Mouse (Mus musculus) stomach, postnatal 0 days (tissue): ENCODE results near the gene Gm10570. TPM values are rescaled to one million over a fixed set of nuclear protein-coding genes. Genes with fewer than 3 reads are reported as not detected.

ENCODE experiments used
- ATAC-seq: fragments of 200-750 bp; cut with Nextera tagmentation; 2 replicates; pipeline ENCODE4 v1.8.0; 2017; ENCODE audit not compliant: low FRiP score, low TSS enrichment
- DNase-seq: peaks from one replicate; pipeline ENCODE4 v3.0.0-alpha.2; 2016; ENCODE audit warnings: low spot score
- H3K27ac ChIP-seq: fragments of 300-500 bp; sonication (generic); replicated peaks from 2 replicates; pipeline ENCODE4 v1.5.1; 2014; ENCODE audit warnings: mild to moderate bottlenecking, control low read depth
- H3K27me3 ChIP-seq: fragments of 300-500 bp; sonication (generic); 2 replicates; pipeline ENCODE4 v1.6.1; 2014; ENCODE audit warnings: low read length; ENCODE audit not compliant: control insufficient read depth, insufficient read depth
- H3K36me3 ChIP-seq: fragments of 300-500 bp; sonication (generic); 2 replicates; pipeline ENCODE4 v1.6.1; 2014; ENCODE audit warnings: low read length, mixed read lengths; ENCODE audit not compliant: control insufficient read depth, insufficient read depth
- H3K4me1 ChIP-seq: fragments of 300-500 bp; sonication (generic); replicated peaks from 2 replicates; pipeline ENCODE4 v1.6.1; 2014; ENCODE audit warnings: antibody characterized with exemption; ENCODE audit not compliant: control insufficient read depth, insufficient read depth
- H3K4me2 ChIP-seq: fragments of 300-500 bp; sonication (generic); replicated peaks from 2 replicates; pipeline ENCODE4 v1.6.1; 2014; ENCODE audit warnings: low read depth, mild to moderate bottlenecking, control low read depth, moderate library complexity
- H3K4me3 ChIP-seq: fragments of 300-500 bp; sonication (generic); 2 replicates; pipeline ENCODE4 v1.5.1; 2014; ENCODE audit warnings: low read depth, low read length, control low read depth
- H3K9ac ChIP-seq: fragments of 300-500 bp; sonication (generic); 2 replicates; pipeline ENCODE4 v1.6.1; 2014; ENCODE audit warnings: mild to moderate bottlenecking, low read length, control low read depth, mixed read lengths
- H3K9me3 ChIP-seq: fragments of 300-500 bp; sonication (generic); 2 replicates; pipeline ENCODE4 v1.6.1; 2016; ENCODE audit warnings: low read length; ENCODE audit not compliant: control insufficient read depth
- CTCF ChIP-seq: IDR thresholded peaks from 2 replicates; pipeline ENCODE4 v1.5.1; 2016; ENCODE audit warnings: antibody characterized with exemption, low read depth, mild to moderate bottlenecking, moderate library complexity
- EP300 ChIP-seq: optimal IDR thresholded peaks from 2 replicates; pipeline ENCODE3; 2016; ENCODE audit warnings: antibody characterized with exemption
- WGBS: fragments of 180-500 bp; shearing (Covaris S2); extraction: QIAGEN DNeasy Blood & Tissue Kit; methylation state at CpG from one replicate; pipeline ENCODE4 v1.1.7; 2014; 5-methylcytosine and 5-hydroxymethylcytosine counted together
- polyA plus RNA-seq: library from polyadenylated mRNA; unstranded; fragments of >200 nt; fragmentation: Nextera tagmentation; extraction: Ambion mirVana; gene quantifications from 2 replicates; pipeline ENCODE4 v1.2.1, GENCODE M21; 2015

Gene Gm10570
- polyA plus RNA-seq, 1 experiment from 2014 or later: not detected

DNA sequence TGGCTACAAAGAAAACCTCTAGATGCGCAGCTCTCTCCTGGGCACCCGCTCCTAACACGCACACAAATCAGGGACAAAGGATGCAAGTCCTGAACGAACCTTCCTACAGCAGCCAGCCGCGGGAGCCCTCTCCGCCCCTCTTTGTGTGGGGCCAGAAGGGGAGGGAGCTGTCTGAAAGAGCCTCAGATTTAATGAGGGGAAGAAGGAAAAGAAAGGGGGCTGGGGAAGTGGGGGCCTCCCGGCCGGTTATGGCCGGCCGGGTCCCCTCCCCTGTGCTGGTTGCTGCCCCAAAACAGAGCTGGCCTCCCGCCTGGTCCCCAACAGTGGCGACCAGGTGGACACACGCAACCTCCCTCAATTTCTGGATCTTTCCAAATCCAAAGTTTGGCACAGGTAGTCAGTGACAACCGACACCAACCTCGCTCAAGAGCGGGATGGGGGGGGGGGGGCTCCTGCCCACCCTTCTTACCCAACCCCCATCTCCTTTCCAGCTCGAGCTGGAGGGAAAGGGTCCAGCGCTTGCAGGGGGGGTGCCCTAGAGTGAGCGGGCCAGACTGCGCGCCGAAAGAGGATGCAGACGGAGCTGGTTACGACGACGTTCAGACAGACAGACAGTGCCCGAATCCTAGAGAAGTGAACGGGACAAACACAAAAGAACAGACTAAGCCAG, 34.0 kb downstream of the Gm10570 start:
- Histone ChIP-seq H3K4me1 (no peaks in the 10 kb centered on the region), H3K9ac (peak overlapping the region; percentile 78), H3K9me3 (no peaks in the 10 kb centered on the region), H3K27ac (peak overlapping the region; percentile 86), H3K27me3 (no peaks in the 10 kb centered on the region), H3K36me3 (no peaks in the 10 kb centered on the region), H3K4me3 (peak overlapping the region; percentile 60), H3K4me2 (peak overlapping the region; percentile 80)
- 1% methylated on average over 29 of the region's 29 CpGs for WGBS
- ATAC-seq (0 out of 2 replicates have a peak, but pooled peaks have one; percentile 12), DNase-seq (peak; percentile 49)
- no peak for TF ChIP-seq CTCF
- TF ChIP-seq EP300: no peak

DNA sequence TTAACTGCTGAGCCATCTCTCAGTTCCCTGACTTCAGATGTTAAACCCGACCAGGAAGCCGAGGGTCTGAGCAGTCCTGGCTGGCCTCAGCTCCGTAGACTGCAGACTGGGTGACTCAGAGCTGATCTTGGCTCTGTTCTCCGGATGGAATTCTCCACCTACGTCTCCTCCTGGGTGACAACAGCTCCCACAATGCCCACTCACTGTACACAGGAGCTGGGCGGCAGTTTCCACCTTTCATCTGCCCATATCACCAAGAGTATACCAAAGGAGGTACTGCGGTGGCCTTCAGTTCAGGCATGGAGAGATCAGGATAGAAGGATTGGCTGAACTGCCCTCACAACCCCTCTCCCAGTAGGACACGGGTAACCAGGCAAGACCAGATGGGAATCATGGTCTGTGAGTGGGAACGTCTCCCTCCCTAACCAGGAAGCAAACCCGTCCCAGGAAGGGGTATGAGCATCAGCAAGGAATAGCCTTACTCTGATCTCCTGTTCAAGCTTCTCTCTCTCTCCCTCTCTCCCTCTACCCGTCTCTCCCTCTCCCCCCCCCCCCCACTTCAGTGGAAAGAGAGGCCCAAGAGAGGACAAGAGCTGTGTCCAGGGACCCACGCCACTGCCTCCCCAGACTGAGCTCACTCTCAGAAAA, 34.7 kb downstream of the Gm10570 start:
- peak overlapping the region; percentile 80 for H3K4me2 ChIP-seq
- no peaks in the 10 kb centered on the region for H3K9me3 ChIP-seq
- 13% methylated on average over 11 of the region's 12 CpGs for WGBS
- DNase-seq (peak; percentile 86), ATAC-seq (peak; percentile 89)
- no peak for TF ChIP-seq CTCF
- TF ChIP-seq EP300: no peak
- H3K27ac ChIP-seq: peak overlapping the region; percentile 86
- peak overlapping the region; percentile 60 for H3K4me3 ChIP-seq
- H3K9ac ChIP-seq: peak overlapping the region; percentile 78; the same call in 1 of the 2 replicates
- no peaks in the 10 kb centered on the region for H3K27me3 ChIP-seq
- no peaks in the 10 kb centered on the region for H3K36me3 ChIP-seq
- H3K4me1 ChIP-seq: no peaks in the 10 kb centered on the region

DNA sequence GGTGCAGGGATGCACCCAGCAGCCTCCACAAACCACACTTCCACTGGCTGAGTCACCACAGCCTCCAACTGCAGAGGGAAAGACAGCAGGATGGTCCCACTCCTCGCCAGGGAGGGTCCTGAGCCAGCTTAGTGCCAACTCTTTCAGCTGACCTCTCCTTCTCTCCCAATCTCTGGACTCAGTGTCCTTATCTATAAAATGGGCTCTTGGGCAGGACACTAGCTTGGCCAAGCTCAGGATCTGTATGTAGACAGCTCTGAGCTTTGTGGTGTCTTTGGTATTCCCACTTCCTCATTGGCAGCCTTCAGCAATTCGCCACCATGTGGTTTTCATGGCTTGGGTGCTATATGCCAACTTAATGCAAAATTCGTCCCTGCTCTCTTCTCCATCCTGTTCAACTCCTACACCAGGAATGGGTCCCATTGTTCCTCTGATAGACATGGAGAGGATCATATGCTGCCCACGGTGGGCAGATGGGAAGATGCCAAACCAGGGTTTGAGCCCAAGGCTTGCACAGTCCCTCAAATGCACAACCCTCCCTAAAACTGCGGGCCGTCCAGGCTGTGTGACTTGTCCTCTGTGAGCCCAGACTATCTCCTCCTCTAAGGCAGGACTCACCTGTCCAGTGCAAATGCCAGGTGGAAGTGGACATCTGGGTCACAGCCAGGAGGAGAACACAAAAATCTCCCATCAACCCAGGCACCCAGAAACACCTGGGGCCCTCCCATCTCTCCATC, 37.7 kb downstream of the Gm10570 start:
- no peak overlapping the region for H3K4me3 ChIP-seq
- H3K4me1 ChIP-seq: no peaks in the 10 kb centered on the region
- H3K9me3 ChIP-seq: no peaks in the 10 kb centered on the region
- ATAC-seq (no peak), DNase-seq (no peak)
- TF ChIP-seq CTCF: no peak
- no peak for TF ChIP-seq EP300
- no peaks in the 10 kb centered on the region for H3K27me3 ChIP-seq
- 78% methylated on average over 6 of the region's 6 CpGs for WGBS
- H3K27ac ChIP-seq: no peak overlapping the region
- no peak overlapping the region for H3K4me2 ChIP-seq
- no peak overlapping the region for H3K9ac ChIP-seq
- H3K36me3 ChIP-seq: no peaks in the 10 kb centered on the region

DNA sequence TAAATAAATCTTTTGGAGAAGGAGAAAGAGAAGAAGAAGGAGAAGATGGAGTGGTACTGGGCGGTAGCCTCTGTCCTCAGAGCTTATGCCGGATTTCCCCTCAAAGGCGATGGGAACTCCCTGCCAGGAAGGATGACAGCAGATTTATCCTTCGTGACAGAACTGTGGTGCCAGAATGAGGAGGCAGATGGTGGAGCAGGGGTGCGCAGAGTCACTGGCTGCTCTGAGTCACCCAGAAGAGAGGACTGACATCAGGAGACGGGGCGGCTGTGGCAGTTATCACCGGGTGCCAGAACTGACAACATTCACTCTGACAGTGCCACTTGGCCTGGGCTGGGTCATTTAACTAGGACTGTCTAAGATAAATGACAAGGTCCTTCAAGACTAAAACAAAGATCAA, 38.4 kb downstream of the Gm10570 start:
- Histone ChIP-seq H3K27ac (no peak overlapping the region), H3K27me3 (no peaks in the 10 kb centered on the region), H3K9ac (no peak overlapping the region), H3K9me3 (no peaks in the 10 kb centered on the region), H3K4me2 (no peak overlapping the region), H3K4me3 (no peak overlapping the region), H3K4me1 (no peaks in the 10 kb centered on the region), H3K36me3 (no peaks in the 10 kb centered on the region)
- TF ChIP-seq EP300 (no peak), CTCF (no peak)
- 82% methylated on average over 8 of the region's 8 CpGs for WGBS
- DNase-seq (no peak), ATAC-seq (no peak)

DNA sequence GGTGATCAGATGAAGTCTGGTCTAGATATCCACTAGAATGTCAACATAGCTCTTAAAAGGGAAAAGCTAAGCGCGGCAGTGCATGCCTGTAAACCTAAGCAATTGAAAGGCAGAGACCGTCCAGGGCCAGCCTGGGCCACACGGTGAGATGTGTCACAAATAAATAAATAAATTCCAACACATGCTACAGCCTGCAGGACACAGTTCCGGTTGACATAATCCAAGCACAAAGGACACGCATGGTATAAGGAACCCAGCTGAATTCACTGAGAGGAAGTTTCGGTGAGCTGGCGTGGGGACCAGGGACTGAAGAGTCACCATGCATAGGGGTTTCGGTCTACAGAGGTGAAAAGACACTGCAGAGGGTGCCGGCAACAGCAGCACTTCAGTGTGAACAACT, 39.7 kb downstream of the Gm10570 start:
- Histone ChIP-seq H3K27me3 (no peaks in the 10 kb centered on the region), H3K4me2 (no peak overlapping the region), H3K27ac (0 out of 2 replicates have a peak overlapping the region, but pooled peaks have one; percentile 56), H3K4me3 (no peak overlapping the region), H3K9ac (no peak overlapping the region), H3K9me3 (no peaks in the 10 kb centered on the region), H3K4me1 (no peaks in the 10 kb centered on the region), H3K36me3 (no peaks in the 10 kb centered on the region)
- WGBS: 61% methylated on average over 10 of the region's 10 CpGs
- DNase-seq (no peak), ATAC-seq (no peak)
- TF ChIP-seq CTCF (no peak), EP300 (no peak)
